Mouse (Mus musculus): ENCODE measurements at regions not wholly inside any gene's neighbourhood (a gene's known extent, or its start where the extent isn't known, plus 50 kb on each side); places are given as distances from the start of the nearest gene placed in this dataset.

GRCm38 (mm10) chr2:48445898-48446604 is 367.9 kb upstream of the Acvr2a start:
- Histone ChIP-seq H3K27me3 (replicated peaks; ENCODE audit: insufficient read depth, low read length) (no peaks in the 10 kb centered on the region), H3K36me3 (ENCODE audit: insufficient read depth, low read length) (no peaks in the 10 kb centered on the region), H3K4me3 (ENCODE audit: low read depth, low read length) (no peak overlapping the region), H3K4me2 (replicated peaks; ENCODE audit: low read depth, low read length) (no peak overlapping the region), H3K9me3 (ENCODE audit: low read length) (no peaks in the 10 kb centered on the region), H3K4me1 (ENCODE audit: insufficient read depth, low read depth, low read length) (peaks cover 7% of the 10 kb centered on the region; the same call in 1 of the 2 replicates), H3K27ac (ENCODE audit: low read length) (no peak overlapping the region), H3K9ac (replicated peaks; ENCODE audit: low read depth) (no peak overlapping the region)
- ATAC-seq (no peak), DNase-seq (ENCODE audit: low spot score) (no peak)
- 48% methylated on average over 5 of the region's 5 CpGs for WGBS
- no peak for TF ChIP-seq CTCF (IDR thresholded peaks at IDR 0.05)

GRCm38 (mm10) chr2:48446617-48447016 is 367.3 kb upstream of the Acvr2a start:
- Histone ChIP-seq H3K4me1 (ENCODE audit: insufficient read depth, low read depth, low read length) (peaks cover 1% of the 10 kb centered on the region; the same call in 1 of the 2 replicates), H3K4me3 (ENCODE audit: low read depth, low read length) (no peak overlapping the region), H3K4me2 (replicated peaks; ENCODE audit: low read depth, low read length) (no peak overlapping the region), H3K36me3 (ENCODE audit: insufficient read depth, low read length) (no peaks in the 10 kb centered on the region), H3K9me3 (ENCODE audit: low read length) (no peaks in the 10 kb centered on the region), H3K27ac (ENCODE audit: low read length) (no peak overlapping the region), H3K9ac (replicated peaks; ENCODE audit: low read depth) (no peak overlapping the region), H3K27me3 (replicated peaks; ENCODE audit: insufficient read depth, low read length) (no peaks in the 10 kb centered on the region)
- TF ChIP-seq EP300 (IDR thresholded peaks at IDR 0.05), result no peak
- no peak for TF ChIP-seq CTCF (IDR thresholded peaks at IDR 0.05)
- no peak for ATAC-seq
- WGBS, result 64% methylated on average over 5 of the region's 5 CpGs
- no peak for DNase-seq (ENCODE audit: low spot score)

GRCm38 (mm10) chr2:48449165-48449842 is 364.6 kb upstream of the Acvr2a start:
- 53% methylated on average over 7 of the region's 7 CpGs for WGBS

GRCm38 (mm10) chr2:48456072-48457040 is 357.6 kb upstream of the Acvr2a start:
- no peak overlapping the region for H3K4me3 ChIP-seq (ENCODE audit: low read depth, low read length)
- 0 out of 2 replicates have a peak, but pooled peaks cover 4% of the 10 kb centered on the region for H3K4me1 ChIP-seq (ENCODE audit: insufficient read depth, low read depth, low read length)
- H3K4me2 ChIP-seq (replicated peaks; ENCODE audit: low read depth, low read length), result no peak overlapping the region
- DNase-seq (ENCODE audit: low spot score), result peak; percentile 88
- 27% methylated on average over 7 of the region's 7 CpGs for WGBS
- no peak overlapping the region for H3K9ac ChIP-seq (replicated peaks; ENCODE audit: low read depth)
- TF ChIP-seq EP300 (IDR thresholded peaks at IDR 0.05) (peak; percentile 89), CTCF (IDR thresholded peaks at IDR 0.05) (no peak)
- H3K27me3 ChIP-seq (replicated peaks; ENCODE audit: insufficient read depth, low read length), result no peaks in the 10 kb centered on the region
- H3K9me3 ChIP-seq (ENCODE audit: low read length), result no peaks in the 10 kb centered on the region
- ATAC-seq, result peak; percentile 87
- peak overlapping the region; percentile 59 for H3K27ac ChIP-seq (ENCODE audit: low read length)
- H3K36me3 ChIP-seq (ENCODE audit: insufficient read depth, low read length), result no peaks in the 10 kb centered on the region

More at GRCm38 (mm10) chr2:48449165-48449842, 364.6 kb upstream of the Acvr2a start:
- H3K4me2 ChIP-seq (replicated peaks; ENCODE audit: low read depth, low read length), result no peak overlapping the region
- H3K9ac ChIP-seq (replicated peaks; ENCODE audit: low read depth), result no peak overlapping the region
- no peaks in the 10 kb centered on the region for H3K27me3 ChIP-seq (replicated peaks; ENCODE audit: insufficient read depth, low read length)
- H3K36me3 ChIP-seq (ENCODE audit: insufficient read depth, low read length), result no peaks in the 10 kb centered on the region
- H3K4me1 ChIP-seq (ENCODE audit: insufficient read depth, low read depth, low read length), result no peaks in the 10 kb centered on the region; the same call in 1 of the 2 replicates
- H3K27ac ChIP-seq (ENCODE audit: low read length), result no peak overlapping the region
- no peaks in the 10 kb centered on the region for H3K9me3 ChIP-seq (ENCODE audit: low read length)
- TF ChIP-seq EP300 (IDR thresholded peaks at IDR 0.05) (peak; percentile 53), CTCF (IDR thresholded peaks at IDR 0.05) (no peak)
- DNase-seq (ENCODE audit: low spot score) (peak; percentile 29), ATAC-seq (peak; percentile 33)
- H3K4me3 ChIP-seq (ENCODE audit: low read depth, low read length), result no peak overlapping the region

- 63% methylated on average over 4 of the region's 4 CpGs for whole genome bisulfite sequencing
- H3K4me2 ChIP-seq (replicated peaks; ENCODE audit: low read depth, low read length), result no peak overlapping the region
- TF ChIP-seq CTCF (IDR thresholded peaks at IDR 0.05) (no peak), EP300 (IDR thresholded peaks at IDR 0.05) (no peak)
- ATAC-seq (no peak), DNase-seq (ENCODE audit: low spot score) (no peak)
- 0 out of 2 replicates have a peak, but pooled peaks cover 4% of the 10 kb centered on the region for H3K4me1 ChIP-seq (ENCODE audit: insufficient read depth, low read depth, low read length)
- no peaks in the 10 kb centered on the region for H3K27me3 ChIP-seq (replicated peaks; ENCODE audit: insufficient read depth, low read length)
- H3K36me3 ChIP-seq (ENCODE audit: insufficient read depth, low read length), result no peaks in the 10 kb centered on the region
- H3K9ac ChIP-seq (replicated peaks; ENCODE audit: low read depth), result no peak overlapping the region
- H3K27ac ChIP-seq (ENCODE audit: low read length), result peak overlapping the region; percentile 59
- H3K4me3 ChIP-seq (ENCODE audit: low read depth, low read length), result no peak overlapping the region
- no peaks in the 10 kb centered on the region for H3K9me3 ChIP-seq (ENCODE audit: low read length)
These were observed 356.8 kb upstream of the Acvr2a start for GRCm38 (mm10) chr2:48457117-48457516.

GRCm38 (mm10) chr2:48465483-48465882 is 348.4 kb upstream of the Acvr2a start:
- ATAC-seq (no peak), DNase-seq (ENCODE audit: low spot score) (no peak)
- 69% methylated on average over 4 of the region's 4 CpGs for WGBS

More at GRCm38 (mm10) chr2:48465483-48465882, 348.4 kb upstream of the Acvr2a start:
- Histone ChIP-seq H3K4me3 (ENCODE audit: low read depth, low read length) (no peak overlapping the region), H3K4me1 (ENCODE audit: insufficient read depth, low read depth, low read length) (no peaks in the 10 kb centered on the region), H3K9me3 (ENCODE audit: low read length) (no peaks in the 10 kb centered on the region), H3K27me3 (replicated peaks; ENCODE audit: insufficient read depth, low read length) (no peaks in the 10 kb centered on the region), H3K4me2 (replicated peaks; ENCODE audit: low read depth, low read length) (no peak overlapping the region), H3K27ac (ENCODE audit: low read length) (no peak overlapping the region), H3K36me3 (ENCODE audit: insufficient read depth, low read length) (no peaks in the 10 kb centered on the region), H3K9ac (replicated peaks; ENCODE audit: low read depth) (no peak overlapping the region)
- TF ChIP-seq EP300 (IDR thresholded peaks at IDR 0.05), result no peak
- TF ChIP-seq CTCF (IDR thresholded peaks at IDR 0.05), result no peak
